Mouse (Mus musculus): Measurements from ENCODE around the gene Elf2. TPM values are rescaled to one million over a fixed set of nuclear protein-coding genes. Genes with fewer than 3 reads are reported as not detected.

Elf2 gene
- polyA plus RNA-seq, 1 experiment from 2014 or later: 48.9 TPM

- no peaks in the 10 kb centered on the region for H3K36me3 ChIP-seq (replicated peaks; ENCODE audit: control insufficient read depth, insufficient read depth, low read depth, low read length)
- no peaks in the 10 kb centered on the region for H3K4me1 ChIP-seq (ENCODE audit: control insufficient read depth, insufficient read depth, low read length)
- no peak overlapping the region for H3K9ac ChIP-seq (replicated peaks; ENCODE audit: low read length)
- no peaks in the 10 kb centered on the region for H3K9me3 ChIP-seq (replicated peaks; ENCODE audit: control insufficient read depth, low read length)
- DNase-seq (ENCODE audit: low spot score): no peak
- no peak overlapping the region for H3K27ac ChIP-seq (replicated peaks; ENCODE audit: low read depth, low read length)
- H3K4me3 ChIP-seq (ENCODE audit: low read depth, low read length): no peak overlapping the region
- 76% methylated on average over 4 of the region's 4 CpGs for WGBS
- no peaks in the 10 kb centered on the region for H3K27me3 ChIP-seq (ENCODE audit: control insufficient read depth, insufficient read depth, low read length)
- no peak overlapping the region for H3K4me2 ChIP-seq (ENCODE audit: low read depth, low read length)
- no peak for ATAC-seq (replicated peaks; ENCODE audit: insufficient number of reproducible peaks, low FRiP score, low TSS enrichment, low read depth)
These were observed 27.5 kb upstream of the Elf2 start for GRCm38 (mm10) chr3:51368011-51368410.

GRCm38 (mm10) chr3:51366926-51367325, 26.5 kb upstream of the Elf2 start:
- Histone ChIP-seq H3K9me3 (replicated peaks; ENCODE audit: control insufficient read depth, low read length) (no peaks in the 10 kb centered on the region), H3K4me3 (ENCODE audit: low read depth, low read length) (no peak overlapping the region), H3K36me3 (replicated peaks; ENCODE audit: control insufficient read depth, insufficient read depth, low read depth, low read length) (no peaks in the 10 kb centered on the region), H3K4me1 (ENCODE audit: control insufficient read depth, insufficient read depth, low read length) (no peaks in the 10 kb centered on the region), H3K27ac (replicated peaks; ENCODE audit: low read depth, low read length) (no peak overlapping the region), H3K9ac (replicated peaks; ENCODE audit: low read length) (no peak overlapping the region), H3K4me2 (ENCODE audit: low read depth, low read length) (no peak overlapping the region), H3K27me3 (ENCODE audit: control insufficient read depth, insufficient read depth, low read length) (no peaks in the 10 kb centered on the region)
- ATAC-seq (replicated peaks; ENCODE audit: insufficient number of reproducible peaks, low FRiP score, low TSS enrichment, low read depth) (no peak), DNase-seq (ENCODE audit: low spot score) (no peak)
- WGBS: 61% methylated on average over 4 of the region's 4 CpGs

- no peak overlapping the region for H3K27ac ChIP-seq (replicated peaks; ENCODE audit: low read depth, low read length)
- WGBS: 9% methylated on average over 3 of the region's 3 CpGs
- no peak overlapping the region for H3K9ac ChIP-seq (replicated peaks; ENCODE audit: low read length)
- peak overlapping the region; percentile 35 for H3K4me3 ChIP-seq (ENCODE audit: low read depth, low read length)
- H3K27me3 ChIP-seq (ENCODE audit: control insufficient read depth, insufficient read depth, low read length): no peaks in the 10 kb centered on the region
- peak overlapping the region; percentile 55; the same call in 1 of the 2 replicates for H3K4me2 ChIP-seq (ENCODE audit: low read depth, low read length)
- H3K9me3 ChIP-seq (replicated peaks; ENCODE audit: control insufficient read depth, low read length): no peaks in the 10 kb centered on the region
- no peaks in the 10 kb centered on the region for H3K4me1 ChIP-seq (ENCODE audit: control insufficient read depth, insufficient read depth, low read length)
- ATAC-seq (replicated peaks; ENCODE audit: insufficient number of reproducible peaks, low FRiP score, low TSS enrichment, low read depth) (no peak), DNase-seq (ENCODE audit: low spot score) (no peak)
- H3K36me3 ChIP-seq (replicated peaks; ENCODE audit: control insufficient read depth, insufficient read depth, low read depth, low read length): no peaks in the 10 kb centered on the region
These were observed 25.0 kb upstream of the Elf2 start for GRCm38 (mm10) chr3:51365517-51365882.

GRCm38 (mm10) chr3:51364703-51365516, 24.4 kb upstream of the Elf2 start:
- ATAC-seq (replicated peaks; ENCODE audit: insufficient number of reproducible peaks, low FRiP score, low TSS enrichment, low read depth) (peak; percentile 74), DNase-seq (ENCODE audit: low spot score) (peak; percentile 83)
- H3K4me3 ChIP-seq (ENCODE audit: low read depth, low read length): peak overlapping the region; percentile 35
- no peaks in the 10 kb centered on the region for H3K4me1 ChIP-seq (ENCODE audit: control insufficient read depth, insufficient read depth, low read length)
- no peak overlapping the region for H3K27ac ChIP-seq (replicated peaks; ENCODE audit: low read depth, low read length)
- H3K36me3 ChIP-seq (replicated peaks; ENCODE audit: control insufficient read depth, insufficient read depth, low read depth, low read length): no peaks in the 10 kb centered on the region
- no peaks in the 10 kb centered on the region for H3K27me3 ChIP-seq (ENCODE audit: control insufficient read depth, insufficient read depth, low read length)
- WGBS: 6% methylated on average over 31 of the region's 31 CpGs
- peak overlapping the region; percentile 52 for H3K9ac ChIP-seq (replicated peaks; ENCODE audit: low read length)
- H3K9me3 ChIP-seq (replicated peaks; ENCODE audit: control insufficient read depth, low read length): no peaks in the 10 kb centered on the region
- peak overlapping the region; percentile 55 for H3K4me2 ChIP-seq (ENCODE audit: low read depth, low read length)

GRCm38 (mm10) chr3:51361066-51361465, 20.6 kb upstream of the Elf2 start:
- WGBS: 23% methylated on average over 9 of the region's 9 CpGs
- Histone ChIP-seq H3K36me3 (replicated peaks; ENCODE audit: control insufficient read depth, insufficient read depth, low read depth, low read length) (no peaks in the 10 kb centered on the region), H3K9me3 (replicated peaks; ENCODE audit: control insufficient read depth, low read length) (no peaks in the 10 kb centered on the region), H3K27me3 (ENCODE audit: control insufficient read depth, insufficient read depth, low read length) (no peaks in the 10 kb centered on the region), H3K4me2 (ENCODE audit: low read depth, low read length) (no peak overlapping the region), H3K4me1 (ENCODE audit: control insufficient read depth, insufficient read depth, low read length) (no peaks in the 10 kb centered on the region), H3K9ac (replicated peaks; ENCODE audit: low read length) (no peak overlapping the region), H3K4me3 (ENCODE audit: low read depth, low read length) (no peak overlapping the region), H3K27ac (replicated peaks; ENCODE audit: low read depth, low read length) (no peak overlapping the region)
- DNase-seq (ENCODE audit: low spot score): peak; percentile 39
- ATAC-seq (replicated peaks; ENCODE audit: insufficient number of reproducible peaks, low FRiP score, low TSS enrichment, low read depth): no peak

- Histone ChIP-seq H3K9me3 (replicated peaks; ENCODE audit: control insufficient read depth, low read length) (no peaks in the 10 kb centered on the region), H3K4me1 (ENCODE audit: control insufficient read depth, insufficient read depth, low read length) (no peaks in the 10 kb centered on the region), H3K4me2 (ENCODE audit: low read depth, low read length) (peak overlapping the region; percentile 29; the same call in 1 of the 2 replicates), H3K27me3 (ENCODE audit: control insufficient read depth, insufficient read depth, low read length) (no peaks in the 10 kb centered on the region), H3K27ac (replicated peaks; ENCODE audit: low read depth, low read length) (no peak overlapping the region), H3K4me3 (ENCODE audit: low read depth, low read length) (peak overlapping the region; percentile 63), H3K36me3 (replicated peaks; ENCODE audit: control insufficient read depth, insufficient read depth, low read depth, low read length) (no peaks in the 10 kb centered on the region), H3K9ac (replicated peaks; ENCODE audit: low read length) (no peak overlapping the region)
- ATAC-seq (replicated peaks; ENCODE audit: insufficient number of reproducible peaks, low FRiP score, low TSS enrichment, low read depth): no peak
- no peak for DNase-seq (ENCODE audit: low spot score)
- WGBS: 16% methylated on average over 14 of the region's 14 CpGs
These were observed 19.3 kb upstream of the Elf2 start for GRCm38 (mm10) chr3:51359558-51360307.

- peak overlapping the region; percentile 67 for H3K9ac ChIP-seq (replicated peaks; ENCODE audit: low read length)
- peak overlapping the region; percentile 63 for H3K4me3 ChIP-seq (ENCODE audit: low read depth, low read length)
- H3K4me2 ChIP-seq (ENCODE audit: low read depth, low read length): peak overlapping the region; percentile 78
- H3K36me3 ChIP-seq (replicated peaks; ENCODE audit: control insufficient read depth, insufficient read depth, low read depth, low read length): no peaks in the 10 kb centered on the region
- no peaks in the 10 kb centered on the region for H3K27me3 ChIP-seq (ENCODE audit: control insufficient read depth, insufficient read depth, low read length)
- no peaks in the 10 kb centered on the region for H3K9me3 ChIP-seq (replicated peaks; ENCODE audit: control insufficient read depth, low read length)
- H3K4me1 ChIP-seq (ENCODE audit: control insufficient read depth, insufficient read depth, low read length): no peaks in the 10 kb centered on the region
- H3K27ac ChIP-seq (replicated peaks; ENCODE audit: low read depth, low read length): 0 out of 2 replicates have a peak overlapping the region, but pooled peaks have one; percentile 20
- DNase-seq (ENCODE audit: low spot score): peak; percentile 92
- ATAC-seq (replicated peaks; ENCODE audit: insufficient number of reproducible peaks, low FRiP score, low TSS enrichment, low read depth): peak; percentile 72
- WGBS: under 1% methylated on average over 50 of the region's 50 CpGs
These were observed 18.4 kb upstream of the Elf2 start for GRCm38 (mm10) chr3:51358660-51359557.

Measured in embryonic facial prominence, embryonic 11.5 days (tissue).